Mouse (Mus musculus): ENCODE measurements around the gene Nxnl1. TPM values are rescaled to one million over a fixed set of nuclear protein-coding genes. Genes with fewer than 3 reads are reported as not detected.
A peak's percentile ranks its signal among the peaks of the same experiment; 100 is the strongest.

Gene Nxnl1
- polyA plus RNA-seq, 1 experiment from 2014 or later = 0.07 TPM

GRCm38 (mm10) chr8:71575020-71575419 is 8.6 kb upstream of the Nxnl1 start:
- H3K4me2 ChIP-seq (ENCODE audit: low read depth, low read length) = no peak overlapping the region
- no peaks in the 10 kb centered on the region for H3K9me3 ChIP-seq (ENCODE audit: control insufficient read depth, low read length)
- no peak for DNase-seq (ENCODE audit: low spot score)
- H3K4me3 ChIP-seq (ENCODE audit: low read depth, low read length) = no peak overlapping the region
- no peak overlapping the region for H3K9ac ChIP-seq (ENCODE audit: low read depth, low read length)
- H3K36me3 ChIP-seq (ENCODE audit: control insufficient read depth, insufficient read depth, low read length) = no peaks in the 10 kb centered on the region
- 46% methylated on average over 1 of the region's 1 CpGs for WGBS
- H3K27me3 ChIP-seq (replicated peaks; ENCODE audit: control insufficient read depth, insufficient read depth, low read length) = no peaks in the 10 kb centered on the region
- H3K4me1 ChIP-seq (ENCODE audit: control insufficient read depth, insufficient read depth, low read length) = peaks cover 12% of the 10 kb centered on the region; the same call in 1 of the 2 replicates
- H3K27ac ChIP-seq (replicated peaks; ENCODE audit: low read depth, low read length) = no peak overlapping the region
- no peak for ATAC-seq (ENCODE audit: low read depth)

GRCm38 (mm10) chr8:71574426-71574825 is 8.0 kb upstream of the Nxnl1 start:
- WGBS = 69% methylated on average over 7 of the region's 7 CpGs

GRCm38 (mm10) chr8:71572847-71573633 is 6.6 kb upstream of the Nxnl1 start:
- H3K4me3 ChIP-seq (ENCODE audit: low read depth, low read length) = no peak overlapping the region
- no peaks in the 10 kb centered on the region for H3K36me3 ChIP-seq (ENCODE audit: control insufficient read depth, insufficient read depth, low read length)
- H3K27ac ChIP-seq (replicated peaks; ENCODE audit: low read depth, low read length) = no peak overlapping the region; the same call in 1 of the 2 replicates
- ATAC-seq (ENCODE audit: low read depth) = no peak
- H3K4me2 ChIP-seq (ENCODE audit: low read depth, low read length) = peak overlapping the region; percentile 5; the same call in 1 of the 2 replicates
- DNase-seq (ENCODE audit: low spot score) = peak; percentile 81
- peaks cover 19% of the 10 kb centered on the region; the same call in 1 of the 2 replicates for H3K4me1 ChIP-seq (ENCODE audit: control insufficient read depth, insufficient read depth, low read length)
- 0 out of 2 replicates have a peak overlapping the region, but pooled peaks have one; percentile 28 for H3K9ac ChIP-seq (ENCODE audit: low read depth, low read length)
- H3K27me3 ChIP-seq (replicated peaks; ENCODE audit: control insufficient read depth, insufficient read depth, low read length) = no peaks in the 10 kb centered on the region
- H3K9me3 ChIP-seq (ENCODE audit: control insufficient read depth, low read length) = no peaks in the 10 kb centered on the region
- WGBS = 74% methylated on average over 8 of the region's 9 CpGs

More at GRCm38 (mm10) chr8:71574426-71574825, 8.0 kb upstream of the Nxnl1 start:
- Histone ChIP-seq H3K4me1 (ENCODE audit: control insufficient read depth, insufficient read depth, low read length) (peaks cover 12% of the 10 kb centered on the region; the same call in 1 of the 2 replicates), H3K27me3 (replicated peaks; ENCODE audit: control insufficient read depth, insufficient read depth, low read length) (no peaks in the 10 kb centered on the region), H3K9ac (ENCODE audit: low read depth, low read length) (no peak overlapping the region), H3K36me3 (ENCODE audit: control insufficient read depth, insufficient read depth, low read length) (no peaks in the 10 kb centered on the region), H3K27ac (replicated peaks; ENCODE audit: low read depth, low read length) (no peak overlapping the region), H3K4me3 (ENCODE audit: low read depth, low read length) (no peak overlapping the region), H3K4me2 (ENCODE audit: low read depth, low read length) (no peak overlapping the region), H3K9me3 (ENCODE audit: control insufficient read depth, low read length) (no peaks in the 10 kb centered on the region)
- DNase-seq (ENCODE audit: low spot score) = no peak
- no peak for ATAC-seq (ENCODE audit: low read depth)

- peaks cover 19% of the 10 kb centered on the region; the same call in 1 of the 2 replicates for H3K4me1 ChIP-seq (ENCODE audit: control insufficient read depth, insufficient read depth, low read length)
- no peak overlapping the region for H3K27ac ChIP-seq (replicated peaks; ENCODE audit: low read depth, low read length)
- H3K4me3 ChIP-seq (ENCODE audit: low read depth, low read length) = no peak overlapping the region
- no peaks in the 10 kb centered on the region for H3K36me3 ChIP-seq (ENCODE audit: control insufficient read depth, insufficient read depth, low read length)
- H3K9me3 ChIP-seq (ENCODE audit: control insufficient read depth, low read length) = no peaks in the 10 kb centered on the region
- DNase-seq (ENCODE audit: low spot score) (no peak), ATAC-seq (ENCODE audit: low read depth) (no peak)
- peak overlapping the region; percentile 87; the same call in 1 of the 2 replicates for H3K4me2 ChIP-seq (ENCODE audit: low read depth, low read length)
- no peaks in the 10 kb centered on the region; the same call in 1 of the 2 replicates for H3K27me3 ChIP-seq (replicated peaks; ENCODE audit: control insufficient read depth, insufficient read depth, low read length)
- 82% methylated on average over 2 of the region's 2 CpGs for WGBS
- no peak overlapping the region for H3K9ac ChIP-seq (ENCODE audit: low read depth, low read length)
These were observed 5.7 kb upstream of the Nxnl1 start for GRCm38 (mm10) chr8:71572077-71572476.

GRCm38 (mm10) chr8:71570291-71570954 is 4.0 kb upstream of the Nxnl1 start:
- no peaks in the 10 kb centered on the region; the same call in 1 of the 2 replicates for H3K27me3 ChIP-seq (replicated peaks; ENCODE audit: control insufficient read depth, insufficient read depth, low read length)
- ATAC-seq (ENCODE audit: low read depth) = peak; percentile 91
- DNase-seq (ENCODE audit: low spot score) = peak; percentile 99
- peak overlapping the region; percentile 62 for H3K4me3 ChIP-seq (ENCODE audit: low read depth, low read length)
- peak overlapping the region; percentile 74 for H3K9ac ChIP-seq (ENCODE audit: low read depth, low read length)
- peak overlapping the region; percentile 87 for H3K4me2 ChIP-seq (ENCODE audit: low read depth, low read length)
- H3K4me1 ChIP-seq (ENCODE audit: control insufficient read depth, insufficient read depth, low read length) = peaks cover 19% of the 10 kb centered on the region; the same call in 1 of the 2 replicates
- peak overlapping the region; percentile 81 for H3K27ac ChIP-seq (replicated peaks; ENCODE audit: low read depth, low read length)
- H3K9me3 ChIP-seq (ENCODE audit: control insufficient read depth, low read length) = no peaks in the 10 kb centered on the region
- under 1% methylated on average over 39 of the region's 41 CpGs for WGBS
- no peaks in the 10 kb centered on the region for H3K36me3 ChIP-seq (ENCODE audit: control insufficient read depth, insufficient read depth, low read length)

- Histone ChIP-seq H3K9ac (ENCODE audit: low read depth, low read length) (peak overlapping the region; percentile 74), H3K27ac (replicated peaks; ENCODE audit: low read depth, low read length) (peak overlapping the region; percentile 81), H3K36me3 (ENCODE audit: control insufficient read depth, insufficient read depth, low read length) (no peaks in the 10 kb centered on the region), H3K4me3 (ENCODE audit: low read depth, low read length) (peak overlapping the region; percentile 62), H3K4me1 (ENCODE audit: control insufficient read depth, insufficient read depth, low read length) (peaks cover 19% of the 10 kb centered on the region; the same call in 1 of the 2 replicates), H3K9me3 (ENCODE audit: control insufficient read depth, low read length) (no peaks in the 10 kb centered on the region), H3K27me3 (replicated peaks; ENCODE audit: control insufficient read depth, insufficient read depth, low read length) (no peaks in the 10 kb centered on the region; the same call in 1 of the 2 replicates), H3K4me2 (ENCODE audit: low read depth, low read length) (peak overlapping the region; percentile 87)
- under 1% methylated on average over 47 of the region's 51 CpGs for WGBS
- ATAC-seq (ENCODE audit: low read depth) = peak; percentile 75
- peak; percentile 96 for DNase-seq (ENCODE audit: low spot score)
These were observed 3.2 kb upstream of the Nxnl1 start for GRCm38 (mm10) chr8:71569366-71570290.

- ATAC-seq (ENCODE audit: low read depth) = no peak
- WGBS = 10% methylated on average over 6 of the region's 6 CpGs
- no peaks in the 10 kb centered on the region; the same call in 1 of the 2 replicates for H3K27me3 ChIP-seq (replicated peaks; ENCODE audit: control insufficient read depth, insufficient read depth, low read length)
These were observed 2.5 kb upstream of the Nxnl1 start for GRCm38 (mm10) chr8:71568941-71569340.

More at GRCm38 (mm10) chr8:71568941-71569340, 2.5 kb upstream of the Nxnl1 start:
- peak overlapping the region; percentile 74; the same call in 1 of the 2 replicates for H3K9ac ChIP-seq (ENCODE audit: low read depth, low read length)
- peak overlapping the region; percentile 81; the same call in 1 of the 2 replicates for H3K27ac ChIP-seq (replicated peaks; ENCODE audit: low read depth, low read length)
- peak overlapping the region; percentile 87 for H3K4me2 ChIP-seq (ENCODE audit: low read depth, low read length)
- DNase-seq (ENCODE audit: low spot score) = no peak
- peak overlapping the region; percentile 62 for H3K4me3 ChIP-seq (ENCODE audit: low read depth, low read length)
- H3K36me3 ChIP-seq (ENCODE audit: control insufficient read depth, insufficient read depth, low read length) = no peaks in the 10 kb centered on the region
- H3K4me1 ChIP-seq (ENCODE audit: control insufficient read depth, insufficient read depth, low read length) = peaks cover 19% of the 10 kb centered on the region; the same call in 1 of the 2 replicates
- H3K9me3 ChIP-seq (ENCODE audit: control insufficient read depth, low read length) = no peaks in the 10 kb centered on the region
